Mouse (Mus musculus) limb, embryonic 11.5 days (tissue): ENCODE results near the gene Cadm1. TPM values are rescaled to one million over a fixed set of nuclear protein-coding genes. Genes with fewer than 3 reads are reported as not detected.
A peak's percentile ranks its signal among the peaks of the same experiment; 100 is the strongest.

Experiments
- ATAC-seq: fragments of 200-750 bp; cut with Nextera tagmentation; 2 replicates; pipeline ENCODE4 v1.8.0; 2017; ENCODE audit warnings: low read depth; ENCODE audit not compliant: insufficient number of reproducible peaks, low FRiP score, low TSS enrichment
- DNase-seq: peaks from one replicate; pipeline ENCODE4 v3.0.0-alpha.2; 2015; ENCODE audit warnings: low spot score
- H3K27ac ChIP-seq: fragments of 300-500 bp; sonication (generic); replicated peaks from 2 replicates; pipeline ENCODE4 v1.5.1; 2014; ENCODE audit warnings: low read depth, mild to moderate bottlenecking, low read length
- H3K27me3 ChIP-seq: fragments of 300-500 bp; sonication (generic); 2 replicates; pipeline ENCODE4 v1.6.1; 2014; ENCODE audit warnings: mild to moderate bottlenecking, low read length, mixed read lengths; ENCODE audit not compliant: control insufficient read depth, insufficient read depth
- H3K36me3 ChIP-seq: fragments of 300-500 bp; sonication (generic); 2 replicates; pipeline ENCODE4 v1.6.1; 2014; ENCODE audit warnings: mild to moderate bottlenecking, low read length, moderate library complexity, mixed read lengths; ENCODE audit not compliant: control insufficient read depth, insufficient read depth
- H3K4me1 ChIP-seq: fragments of 300-500 bp; sonication (generic); 2 replicates; pipeline ENCODE4 v1.6.1; 2014; ENCODE audit warnings: low read length, mixed read lengths; ENCODE audit not compliant: control insufficient read depth, insufficient read depth
- H3K4me2 ChIP-seq: fragments of 300-500 bp; sonication (generic); 2 replicates; pipeline ENCODE4 v1.6.1; 2014; ENCODE audit warnings: low read depth, mild to moderate bottlenecking, moderate library complexity; ENCODE audit not compliant: severe bottlenecking
- H3K4me3 ChIP-seq: fragments of 300-500 bp; sonication (generic); 2 replicates; pipeline ENCODE4 v1.5.1; 2014; ENCODE audit warnings: low read depth, low read length
- H3K9ac ChIP-seq: fragments of 300-500 bp; sonication (generic); 2 replicates; pipeline ENCODE4 v1.6.1; 2014; ENCODE audit warnings: mild to moderate bottlenecking, low read length
- H3K9me3 ChIP-seq: fragments of 300-500 bp; sonication (generic); 2 replicates; pipeline ENCODE4 v1.6.1; 2016; ENCODE audit warnings: low read length; ENCODE audit not compliant: control insufficient read depth
- WGBS: fragments of 180-500 bp; shearing (Covaris S2); extraction: QIAGEN DNeasy Blood & Tissue Kit; methylation state at CpG from one replicate; pipeline ENCODE4 v1.1.7; 2014; 5-methylcytosine and 5-hydroxymethylcytosine counted together
- polyA plus RNA-seq: library from polyadenylated mRNA; unstranded; fragments of >200 nt; fragmentation: Nextera tagmentation; extraction: Ambion mirVana; gene quantifications from 2 replicates; pipeline ENCODE4 v1.2.1, GENCODE M21; 2014

Gene Cadm1
- polyA plus RNA-seq, 1 experiment from 2014 or later, result 57.3 TPM

DNA sequence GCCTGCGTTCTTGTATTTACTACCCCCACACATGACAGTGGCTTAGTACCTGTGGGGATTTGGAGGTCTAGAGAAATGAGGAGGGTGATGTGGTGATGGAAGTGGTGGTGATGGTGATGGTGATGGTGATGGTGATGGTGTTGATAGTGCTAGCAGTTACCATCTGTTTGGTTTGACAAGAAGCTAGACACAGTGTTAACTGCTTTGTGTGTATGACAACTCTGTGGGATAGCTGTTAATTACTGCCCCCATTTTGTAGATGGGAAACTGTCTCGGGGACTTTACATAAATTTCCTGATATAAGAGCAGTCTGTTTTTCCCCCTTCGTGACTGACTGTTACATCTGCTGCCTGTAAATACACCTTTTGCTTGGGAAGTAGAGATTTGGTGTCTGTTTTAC lies 256.7 kb downstream of the Cadm1 start:
- Histone ChIP-seq H3K36me3 (no peaks in the 10 kb centered on the region), H3K4me1 (no peaks in the 10 kb centered on the region)
- no peak for ATAC-seq

DNA sequence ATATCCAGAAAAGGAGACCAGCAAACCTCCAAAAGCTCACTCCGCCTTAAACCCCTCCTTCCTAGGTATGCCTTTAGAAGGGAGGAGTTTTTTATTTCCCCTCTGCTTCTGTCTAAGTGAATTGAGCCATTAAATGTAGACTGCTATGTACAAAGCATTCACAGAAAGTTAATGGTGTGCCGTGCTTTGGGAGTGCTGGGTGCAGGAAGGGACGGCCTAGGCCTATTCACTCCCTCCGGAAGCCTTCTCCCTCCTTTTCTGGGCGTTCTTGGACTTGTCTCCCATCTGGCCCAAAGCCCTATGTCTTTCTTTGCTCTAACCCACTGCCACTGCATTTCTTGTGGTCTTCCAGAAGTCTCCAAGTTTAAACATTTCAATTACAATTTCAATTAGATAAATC lies 268.5 kb downstream of the Cadm1 start:
- DNase-seq, result no peak
- WGBS, result 86% methylated on average over 5 of the region's 5 CpGs
- H3K4me2 ChIP-seq, result no peak overlapping the region
- H3K9ac ChIP-seq, result no peak overlapping the region
- H3K27me3 ChIP-seq, result no peaks in the 10 kb centered on the region
- H3K9me3 ChIP-seq, result no peaks in the 10 kb centered on the region
- no peak for ATAC-seq
- H3K4me1 ChIP-seq, result 0 out of 2 replicates have a peak, but pooled peaks cover 4% of the 10 kb centered on the region
- H3K4me3 ChIP-seq, result no peak overlapping the region
- no peaks in the 10 kb centered on the region; the same call in 1 of the 2 replicates for H3K36me3 ChIP-seq
- no peak overlapping the region for H3K27ac ChIP-seq

More for the DNA sequence above, 256.7 kb downstream of the Cadm1 start:
- DNase-seq, result no peak
- no peak overlapping the region for H3K4me2 ChIP-seq
- no peak overlapping the region for H3K4me3 ChIP-seq
- 81% methylated on average over 3 of the region's 3 CpGs for WGBS
- no peaks in the 10 kb centered on the region for H3K27me3 ChIP-seq
- no peak overlapping the region for H3K27ac ChIP-seq
- no peak overlapping the region for H3K9ac ChIP-seq
- no peaks in the 10 kb centered on the region for H3K9me3 ChIP-seq

DNA sequence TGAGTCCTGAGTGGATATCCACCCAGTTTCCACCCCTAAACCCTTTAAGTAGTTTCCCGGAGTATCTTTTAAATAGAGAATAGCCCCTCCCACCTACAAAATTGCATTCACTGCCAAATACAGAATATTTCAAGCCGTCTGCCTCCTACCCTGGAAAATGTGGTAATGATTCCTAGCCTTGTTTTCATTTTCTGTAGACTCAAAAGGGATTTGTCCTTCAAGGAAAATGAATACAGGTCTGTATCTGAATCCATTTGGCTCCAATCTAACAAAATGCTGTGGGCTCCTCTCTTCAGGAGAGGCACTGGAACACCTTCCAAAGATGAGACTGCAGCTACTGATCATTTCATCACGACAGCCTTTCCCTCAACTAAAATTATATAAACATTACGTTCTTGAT lies 271.3 kb downstream of the Cadm1 start:
- H3K27ac ChIP-seq, result no peak overlapping the region
- DNase-seq (no peak), ATAC-seq (no peak)
- no peaks in the 10 kb centered on the region for H3K9me3 ChIP-seq
- H3K27me3 ChIP-seq, result no peaks in the 10 kb centered on the region
- 90% methylated on average over 4 of the region's 4 CpGs for WGBS
- H3K36me3 ChIP-seq, result no peaks in the 10 kb centered on the region; the same call in 1 of the 2 replicates
- H3K9ac ChIP-seq, result no peak overlapping the region
- no peak overlapping the region for H3K4me3 ChIP-seq
- H3K4me2 ChIP-seq, result no peak overlapping the region
- peaks cover 7% of the 10 kb centered on the region; the same call in 1 of the 2 replicates for H3K4me1 ChIP-seq

DNA sequence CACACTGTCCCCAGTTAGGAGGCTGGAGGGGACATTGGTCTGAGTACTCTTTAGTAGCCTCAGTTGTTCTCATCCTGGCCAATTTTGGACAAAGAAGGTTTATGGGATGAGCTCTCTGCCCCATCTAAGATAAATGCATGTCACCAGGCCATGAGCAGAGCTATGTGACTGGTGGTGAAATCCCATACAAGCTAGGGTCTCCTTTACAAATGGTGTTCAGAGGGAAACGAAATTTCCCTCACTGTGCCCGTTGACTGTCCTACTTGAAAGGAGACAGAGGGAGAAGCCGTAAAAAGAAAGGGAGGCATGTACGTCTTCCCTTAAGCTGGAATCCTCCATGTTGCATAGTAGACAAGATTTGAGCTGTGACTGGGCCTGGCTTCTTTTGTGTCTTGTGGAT lies 272.6 kb downstream of the Cadm1 start:
- WGBS, result 88% methylated on average over 4 of the region's 4 CpGs
- no peak overlapping the region for H3K4me3 ChIP-seq
- H3K9me3 ChIP-seq, result no peaks in the 10 kb centered on the region
- no peak for ATAC-seq
- peaks cover 7% of the 10 kb centered on the region; the same call in 1 of the 2 replicates for H3K4me1 ChIP-seq
- H3K36me3 ChIP-seq, result no peaks in the 10 kb centered on the region
- no peak overlapping the region for H3K27ac ChIP-seq
- no peaks in the 10 kb centered on the region for H3K27me3 ChIP-seq
- no peak overlapping the region for H3K4me2 ChIP-seq
- H3K9ac ChIP-seq, result no peak overlapping the region
- no peak for DNase-seq

DNA sequence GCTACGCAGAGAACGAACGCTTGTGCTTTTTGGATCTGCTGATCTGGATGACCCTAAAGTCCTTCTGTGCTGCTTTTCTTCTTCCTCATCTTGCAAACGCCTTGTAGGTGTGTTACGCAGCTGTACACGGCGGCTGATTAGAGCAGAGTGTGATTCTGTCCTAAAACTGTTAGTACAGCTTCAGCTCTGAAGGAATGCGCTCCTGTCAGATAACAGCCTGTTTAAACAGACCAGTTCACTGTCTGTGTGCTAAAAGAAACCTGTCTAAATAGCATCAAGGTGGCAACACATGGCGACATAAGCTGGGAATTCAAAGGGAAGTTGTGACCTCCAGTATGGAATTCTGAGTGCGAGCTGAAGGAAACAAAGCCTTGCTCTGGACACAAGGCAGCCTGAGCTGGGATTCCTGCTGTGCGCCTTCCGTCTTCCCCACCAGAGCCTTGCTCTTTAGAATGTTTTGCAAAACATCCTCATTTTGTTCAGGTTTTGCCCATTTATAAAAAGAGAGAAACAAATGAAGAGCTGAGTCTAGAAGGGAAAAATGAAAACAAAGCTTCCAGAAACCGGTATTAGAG lies 273.6 kb downstream of the Cadm1 start:
- H3K9me3 ChIP-seq, result no peaks in the 10 kb centered on the region

DNA sequence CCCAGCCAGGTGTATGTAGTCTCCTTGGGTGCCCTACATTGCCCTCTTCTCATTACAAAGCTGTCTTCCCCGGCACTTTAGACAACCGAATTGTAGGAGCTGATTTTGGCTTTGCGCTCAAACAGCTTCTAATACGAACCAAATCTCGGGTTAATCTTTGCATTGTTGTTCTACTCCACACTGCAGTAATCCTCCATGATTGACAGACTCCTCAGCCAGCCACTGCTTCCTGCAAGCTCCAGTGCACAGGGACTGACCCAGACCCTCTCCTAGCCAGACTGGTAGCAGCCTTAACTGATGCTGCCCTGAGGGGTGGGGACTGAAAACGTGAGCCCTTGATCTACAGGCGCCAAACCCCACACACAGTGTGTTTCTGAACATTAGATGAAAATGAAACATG lies 275.7 kb downstream of the Cadm1 start:
- no peaks in the 10 kb centered on the region for H3K36me3 ChIP-seq
- peaks cover 7% of the 10 kb centered on the region; the same call in 1 of the 2 replicates for H3K4me1 ChIP-seq
- H3K4me2 ChIP-seq, result no peak overlapping the region
- no peak overlapping the region for H3K4me3 ChIP-seq
- H3K9me3 ChIP-seq, result no peaks in the 10 kb centered on the region
- H3K27ac ChIP-seq, result no peak overlapping the region
- 82% methylated on average over 7 of the region's 7 CpGs for WGBS
- ATAC-seq (no peak), DNase-seq (no peak)
- H3K9ac ChIP-seq, result no peak overlapping the region
- H3K27me3 ChIP-seq, result no peaks in the 10 kb centered on the region

More for the DNA sequence above, 273.6 kb downstream of the Cadm1 start:
- Histone ChIP-seq H3K27ac (no peak overlapping the region), H3K27me3 (no peaks in the 10 kb centered on the region), H3K36me3 (no peaks in the 10 kb centered on the region), H3K4me3 (no peak overlapping the region), H3K4me1 (peaks cover 7% of the 10 kb centered on the region; the same call in 1 of the 2 replicates), H3K9ac (no peak overlapping the region), H3K4me2 (no peak overlapping the region)
- WGBS, result 67% methylated on average over 13 of the region's 13 CpGs
- ATAC-seq, result no peak
- no peak for DNase-seq

DNA sequence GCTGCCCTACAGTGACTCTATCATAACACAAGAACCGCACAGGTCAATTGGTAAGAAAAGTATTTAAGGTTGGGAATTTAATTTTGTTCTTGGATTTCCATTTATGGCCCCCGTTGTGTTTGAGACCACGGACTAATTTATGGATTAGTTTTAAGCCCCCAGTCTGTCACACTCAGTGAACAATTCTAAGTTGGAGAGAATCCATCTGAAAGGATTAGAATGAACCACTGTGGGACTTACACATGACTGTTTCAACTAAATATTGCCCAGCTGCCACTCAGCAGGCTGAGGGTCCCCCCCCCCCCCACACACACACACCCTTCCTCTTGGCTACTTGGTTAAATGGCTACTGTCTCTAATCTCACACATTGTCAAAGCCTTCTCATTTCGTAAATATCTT lies 295.7 kb downstream of the Cadm1 start:
- H3K27me3 ChIP-seq, result no peaks in the 10 kb centered on the region

DNA sequence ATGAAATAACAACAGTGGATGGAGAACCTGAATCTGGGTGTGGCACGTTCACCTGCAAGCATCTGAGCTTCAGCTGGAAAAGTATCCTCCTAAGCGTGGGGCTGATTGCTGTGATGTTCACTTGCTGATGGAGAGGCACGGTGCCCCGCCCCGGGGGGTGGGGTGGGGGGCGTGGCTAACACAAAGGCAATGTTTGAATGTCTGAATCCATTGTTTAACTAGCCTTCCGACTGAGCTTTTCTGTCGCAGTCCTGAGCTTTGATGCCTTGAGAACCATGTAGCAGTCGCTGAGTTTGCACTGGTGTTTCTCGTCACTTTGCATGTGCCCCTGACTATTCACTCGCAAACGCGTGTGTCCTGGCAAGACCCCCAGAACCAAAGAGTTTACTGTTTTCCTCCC lies 298.8 kb downstream of the Cadm1 start:
- WGBS, result 27% methylated on average over 13 of the region's 13 CpGs
- Histone ChIP-seq H3K36me3 (no peaks in the 10 kb centered on the region), H3K9me3 (no peaks in the 10 kb centered on the region), H3K27ac (no peak overlapping the region), H3K9ac (no peak overlapping the region), H3K4me3 (no peak overlapping the region), H3K4me2 (no peak overlapping the region), H3K4me1 (peaks cover 13% of the 10 kb centered on the region; the same call in 1 of the 2 replicates), H3K27me3 (no peaks in the 10 kb centered on the region)
- DNase-seq, result peak; percentile 32
- ATAC-seq, result no peak

More for the DNA sequence above, 295.7 kb downstream of the Cadm1 start:
- 59% methylated on average over 4 of the region's 4 CpGs for WGBS
- H3K9ac ChIP-seq, result no peak overlapping the region
- no peaks in the 10 kb centered on the region for H3K9me3 ChIP-seq
- H3K27ac ChIP-seq, result no peak overlapping the region
- no peak overlapping the region for H3K4me3 ChIP-seq
- H3K4me1 ChIP-seq, result peaks cover 13% of the 10 kb centered on the region; the same call in 1 of the 2 replicates
- no peak for DNase-seq
- H3K36me3 ChIP-seq, result no peaks in the 10 kb centered on the region
- ATAC-seq, result no peak
- H3K4me2 ChIP-seq, result no peak overlapping the region

DNA sequence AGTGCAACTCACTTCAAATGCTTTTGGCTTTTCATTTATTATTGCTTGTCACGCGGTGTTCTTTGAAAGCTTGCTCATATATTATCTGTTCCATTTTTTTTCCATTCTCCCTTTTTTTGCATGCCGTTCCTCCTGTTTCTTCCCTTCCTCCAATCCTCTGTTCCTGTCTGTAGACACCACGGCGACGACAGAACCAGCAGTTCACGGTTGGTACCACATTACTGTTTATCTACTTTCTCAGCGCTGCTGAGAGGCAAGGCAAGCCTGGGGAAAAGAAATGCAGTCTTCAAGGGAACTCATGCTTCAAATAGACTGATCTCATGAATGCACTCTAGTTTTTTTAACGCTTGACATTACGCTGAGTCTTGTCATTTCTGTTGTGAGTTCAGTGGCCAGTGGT lies 299.2 kb downstream of the Cadm1 start:
- H3K9ac ChIP-seq, result no peak overlapping the region
- H3K27me3 ChIP-seq, result no peaks in the 10 kb centered on the region
- DNase-seq, result no peak
- no peak overlapping the region for H3K4me3 ChIP-seq
- H3K36me3 ChIP-seq, result no peaks in the 10 kb centered on the region
- H3K27ac ChIP-seq, result no peak overlapping the region
- WGBS, result 72% methylated on average over 10 of the region's 10 CpGs
- ATAC-seq, result no peak
- no peaks in the 10 kb centered on the region for H3K9me3 ChIP-seq
- peaks cover 13% of the 10 kb centered on the region; the same call in 1 of the 2 replicates for H3K4me1 ChIP-seq
- no peak overlapping the region for H3K4me2 ChIP-seq
